Mouse (Mus musculus) bone marrow, adult 2 months (tissue): Measurements from ENCODE around the gene Pou3f3.

ENCODE experiments used
- CTCF ChIP-seq: fragments of 200-500 bp; IDR thresholded peaks from 2 replicates; pipeline ENCODE4 v1.5.1; 2011; ENCODE audit warnings: low read length, control low read depth; ENCODE audit not compliant: control insufficient read depth, insufficient read depth
- POLR2A ChIP-seq: fragments of 200-500 bp; IDR thresholded peaks from 2 replicates; pipeline ENCODE4 v1.6.1; 2011; ENCODE audit warnings: low read depth, mild to moderate bottlenecking, control low read depth, low read length, borderline replicate concordance; ENCODE audit not compliant: control insufficient read depth

DNA sequence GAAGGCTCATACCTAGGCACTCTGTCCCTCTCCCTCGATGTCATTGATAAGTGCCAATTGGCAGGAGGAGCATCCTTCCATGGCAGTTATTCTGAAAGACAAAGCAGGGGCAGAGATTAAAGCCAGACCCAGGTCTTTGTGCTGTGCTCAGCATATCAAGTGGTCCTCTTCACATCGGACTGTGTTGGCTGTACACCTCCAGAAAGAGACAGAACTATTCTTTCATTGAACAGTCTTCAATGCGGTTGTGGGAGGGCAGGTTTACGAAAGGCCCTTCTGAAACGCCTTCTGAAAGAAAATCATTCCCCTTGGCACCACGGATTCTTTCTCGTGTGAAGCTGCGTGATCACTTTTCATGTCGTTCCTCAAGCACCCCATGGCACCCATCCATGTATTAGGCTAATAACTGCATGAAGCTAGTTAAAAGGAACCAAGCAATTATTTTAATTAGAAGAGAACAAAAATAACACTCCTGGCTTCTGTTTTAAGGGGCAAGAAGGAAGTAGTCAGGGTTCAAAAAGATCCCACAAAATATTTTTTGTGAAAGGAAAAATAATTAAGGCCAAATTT lies 47.1 kb upstream of the Pou3f3 start:
- TF ChIP-seq CTCF = no peak
- no peak for TF ChIP-seq POLR2A
